Mouse (Mus musculus): Measurements from ENCODE around the gene Itfg2.

DNA sequence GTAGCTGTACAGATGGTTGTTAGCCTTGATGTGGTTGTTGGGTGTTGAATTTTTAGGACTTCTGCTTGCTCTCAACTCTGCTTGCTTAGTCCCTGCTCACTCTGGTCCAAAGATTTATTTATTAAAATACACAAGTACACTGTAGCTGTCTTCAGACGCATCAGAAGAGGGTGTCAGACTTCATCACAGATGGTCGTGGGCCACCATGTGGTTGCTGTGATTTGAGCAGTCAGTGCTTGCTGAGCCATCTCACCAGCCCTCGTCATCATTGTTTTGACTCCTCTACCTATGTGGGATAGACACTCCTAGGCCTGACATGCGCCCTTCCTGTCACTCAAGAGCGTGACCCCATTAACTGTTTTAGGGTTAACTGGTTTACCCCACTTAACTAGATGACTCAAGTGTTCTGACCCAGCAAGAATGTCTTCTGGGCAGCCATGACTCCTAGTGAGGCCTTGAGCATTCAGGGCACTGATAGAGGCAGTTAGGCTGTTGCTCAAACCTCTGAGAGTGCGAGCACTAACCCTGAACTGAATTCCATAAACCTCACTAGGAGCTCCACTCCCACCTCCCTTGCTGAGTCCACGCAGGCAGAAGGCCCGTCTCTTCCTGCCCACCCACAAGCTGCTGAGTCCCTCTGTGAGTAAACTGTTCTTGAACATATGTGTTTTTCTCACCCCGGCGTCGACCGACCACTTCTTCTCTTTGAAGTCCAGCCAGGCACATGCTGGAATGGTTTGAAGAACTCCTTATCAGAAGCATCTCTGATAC, 31.3 kb upstream of the Itfg2 start:
- TF ChIP-seq CTCF (IDR thresholded peaks at IDR 0.05; ENCODE audit: low read depth, low read length) (no peak), POLR2A (IDR thresholded peaks at IDR 0.05; ENCODE audit: insufficient read depth, low read length) (no peak), EP300 (IDR thresholded peaks at IDR 0.05; ENCODE audit: insufficient read depth, low read depth, low read length) (no peak)

Measured in ES-Bruce4 (cell line).